Mouse (Mus musculus): ENCODE measurements around the gene Mgea5.
"Not testable (repeated sequence)": the region's sequence is repeated elsewhere in the genome, so short reads cannot be mapped to it uniquely, and the experiment has no call there.

Gene Mgea5

DNA sequence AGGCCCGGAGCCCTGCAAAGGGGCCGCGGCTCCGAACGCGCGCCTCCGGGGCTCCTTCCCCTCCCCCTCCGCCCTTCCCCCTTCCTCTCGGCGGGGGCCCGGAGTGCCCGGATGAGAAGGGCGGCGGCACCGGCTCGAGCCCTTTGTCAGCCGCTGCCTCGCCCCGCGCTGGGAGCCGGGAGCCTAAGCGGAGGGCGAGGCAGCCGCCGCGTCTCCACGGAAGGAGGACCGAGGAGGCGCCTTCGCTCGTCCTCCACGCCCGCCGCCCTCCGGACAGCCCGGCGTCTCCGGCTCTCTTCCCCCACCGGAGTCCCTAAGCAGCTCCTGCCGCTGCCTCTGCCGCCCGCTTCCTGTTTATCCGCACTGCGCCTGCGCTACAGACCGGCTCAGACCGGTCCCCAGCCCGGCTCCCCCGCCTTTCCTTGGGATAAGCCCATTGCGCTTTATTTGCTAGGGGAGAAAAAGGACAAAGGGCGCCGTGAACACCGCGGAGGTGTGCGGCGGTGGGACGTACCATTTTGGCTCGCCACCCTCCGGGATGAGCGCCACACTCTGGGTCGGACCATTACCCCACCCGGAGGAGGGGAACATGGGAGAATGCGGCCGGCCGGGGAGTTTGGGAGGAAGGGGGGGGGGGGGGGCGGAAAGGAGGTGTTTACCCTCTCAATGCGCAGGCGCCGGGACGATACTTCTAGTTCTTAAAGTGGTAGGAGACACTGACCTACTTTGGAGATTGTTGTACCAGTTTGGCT lies at the start of gene Mgea5:
TSS of gene Mgea5 (minus strand) at position 657 of the 752 bp plus-strand sequence.
- DNase-seq (ENCODE audit: low spot score): peak; percentile 96

DNA sequence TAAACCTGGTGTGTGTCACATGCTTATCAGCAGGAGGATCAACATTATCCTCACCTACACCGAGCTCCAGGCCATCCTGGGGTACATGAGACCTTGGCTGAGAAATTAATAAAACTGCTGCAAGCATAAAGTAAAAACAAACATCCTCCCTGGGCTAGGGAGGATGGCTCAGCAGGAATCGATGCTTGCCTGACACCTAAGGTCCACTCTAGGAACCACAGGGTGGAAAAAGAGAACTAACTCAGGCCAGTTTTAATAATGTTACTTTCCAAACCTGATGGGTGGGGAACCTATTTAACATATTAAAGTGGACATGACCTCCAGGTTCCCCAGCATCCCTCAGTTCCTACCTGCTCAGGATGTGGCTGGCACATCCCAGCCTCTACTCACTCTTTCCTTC lies 47.0 kb upstream of the Mgea5 start:
- DNase-seq (ENCODE audit: low spot score): no peak

DNA sequence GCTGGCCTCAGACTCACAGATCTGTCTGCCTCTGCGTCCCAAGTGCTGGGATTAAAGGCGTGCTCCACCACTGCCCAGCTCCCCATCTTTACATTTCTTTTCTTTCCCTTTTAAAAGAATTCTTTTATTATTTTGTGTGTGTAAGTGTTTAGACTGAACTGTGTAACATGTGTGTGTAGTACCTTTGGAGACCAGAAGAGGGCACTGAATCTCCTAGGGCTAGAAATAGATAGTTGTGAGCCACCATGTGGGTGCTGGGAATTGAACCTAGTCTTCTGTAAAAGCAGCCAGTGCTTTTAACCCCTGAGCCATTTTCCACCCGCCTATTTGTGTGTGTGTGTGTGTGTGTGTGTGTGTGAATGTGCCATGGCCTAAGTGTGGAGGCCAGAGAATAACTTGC lies 44.1 kb upstream of the Mgea5 start:
- no peak for DNase-seq (ENCODE audit: low spot score)

DNA sequence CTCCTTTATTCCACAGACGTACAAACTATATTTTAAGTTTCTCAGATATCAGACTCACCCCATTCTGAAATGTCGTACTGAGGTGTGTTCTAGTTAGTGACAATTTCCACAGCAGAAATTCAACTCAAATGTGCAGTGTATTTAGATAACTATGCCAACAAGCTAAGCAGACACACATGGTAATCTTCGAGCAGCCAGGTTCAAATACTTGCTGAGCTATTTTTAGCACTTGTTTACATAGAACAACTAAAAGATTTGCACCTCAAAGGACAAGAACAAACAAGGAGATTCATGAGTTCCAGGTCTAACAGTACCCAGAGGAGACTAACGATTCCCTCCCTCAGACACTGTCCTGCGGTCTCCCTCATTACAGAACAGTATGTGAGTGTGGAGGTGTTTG lies 43.5 kb upstream of the Mgea5 start:
- no peak for DNase-seq (ENCODE audit: low spot score)

DNA sequence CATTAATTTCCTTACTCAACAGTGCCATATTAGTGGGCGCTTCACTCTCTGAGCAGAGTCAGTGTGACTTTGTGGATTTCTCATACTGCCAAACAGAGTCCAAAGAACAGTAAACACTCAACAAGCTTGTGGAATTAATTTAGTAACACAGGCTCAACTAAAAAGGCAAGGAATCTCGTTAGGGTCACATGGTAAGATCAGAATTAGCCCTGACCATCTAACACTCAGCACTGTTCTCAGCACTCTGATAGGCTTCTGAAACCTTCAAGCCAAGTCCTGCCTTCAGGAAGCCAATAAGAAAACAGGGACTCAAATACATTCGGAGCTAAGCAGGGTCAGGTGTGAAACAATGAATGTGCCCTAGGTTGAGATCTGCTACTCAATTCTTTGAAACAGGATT lies 42.5 kb upstream of the Mgea5 start:
- no peak for DNase-seq (ENCODE audit: low spot score)

DNA sequence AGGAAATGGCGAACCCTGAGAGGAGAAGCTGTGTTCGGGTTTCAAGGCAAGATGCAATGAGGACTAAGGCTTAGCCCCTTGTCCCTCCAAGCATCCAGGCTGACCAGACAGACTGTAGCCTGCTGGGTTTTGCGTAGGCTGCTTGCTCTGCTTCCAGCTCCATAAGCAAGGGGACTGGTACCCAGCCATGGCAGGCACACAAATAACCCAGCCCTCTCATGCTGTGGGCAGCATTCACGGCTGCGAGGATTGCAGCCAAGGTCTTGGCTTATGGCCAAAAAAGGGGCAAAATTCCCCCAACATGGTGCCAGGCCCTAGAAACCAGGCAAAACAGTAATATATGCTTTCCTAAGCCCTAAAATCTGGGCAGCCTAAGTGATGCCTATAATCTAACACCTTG lies 38.2 kb upstream of the Mgea5 start:
- no peak for DNase-seq (ENCODE audit: low spot score)

DNA sequence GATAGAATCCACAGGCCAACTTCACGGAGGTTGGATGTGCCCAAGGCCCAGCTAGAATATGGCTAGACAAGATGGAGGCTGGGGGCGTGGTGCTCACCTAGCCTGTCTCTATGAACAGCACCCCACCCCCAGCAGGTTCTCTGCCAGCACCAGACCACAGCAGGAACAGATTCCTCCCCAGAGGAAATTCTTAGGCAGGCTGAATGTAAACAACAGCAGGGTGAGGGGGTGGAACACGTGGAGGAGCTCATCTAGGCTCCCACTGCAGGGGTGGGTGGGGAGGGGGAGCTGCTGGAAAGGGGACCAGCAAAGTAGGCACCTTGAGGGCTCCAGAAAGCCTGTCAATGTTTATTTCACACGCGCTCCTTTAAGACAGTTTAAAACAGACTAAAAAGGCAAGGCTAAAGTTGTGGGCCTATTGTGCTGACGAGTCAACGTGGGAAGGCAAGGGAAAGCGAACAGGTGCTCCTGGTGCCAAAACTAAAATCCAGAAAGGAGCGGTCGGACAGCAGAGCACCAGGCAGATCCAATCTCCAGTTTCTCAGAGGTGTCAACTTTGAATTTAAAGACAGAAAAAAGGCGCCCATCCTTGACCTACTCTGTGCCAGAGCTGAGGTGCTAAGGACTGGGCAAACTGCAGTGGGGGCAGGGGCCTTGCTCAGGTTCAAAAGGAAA lies 34.3 kb upstream of the Mgea5 start:
- DNase-seq (ENCODE audit: low spot score): no peak

DNA sequence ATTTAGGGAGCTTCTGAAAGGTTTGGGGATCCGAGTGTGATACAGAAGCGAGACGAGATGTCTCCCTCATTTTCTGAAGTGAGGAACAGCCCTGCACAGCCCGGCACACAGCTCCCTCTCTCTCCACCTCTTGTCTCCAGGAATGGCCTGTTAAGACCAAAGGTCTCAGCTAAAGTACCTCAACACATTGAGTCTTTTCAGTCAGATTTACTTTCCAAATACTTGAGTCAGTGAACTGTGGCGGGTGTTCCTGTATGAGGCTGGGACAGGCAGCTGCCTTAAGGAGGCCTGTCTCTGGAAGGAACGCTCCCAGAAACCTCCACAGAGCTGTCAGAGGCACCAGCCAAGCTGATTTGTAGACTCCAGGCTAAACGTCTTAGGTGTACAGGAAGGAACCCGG lies 33.1 kb upstream of the Mgea5 start:
- no peak for DNase-seq (ENCODE audit: low spot score)

DNA sequence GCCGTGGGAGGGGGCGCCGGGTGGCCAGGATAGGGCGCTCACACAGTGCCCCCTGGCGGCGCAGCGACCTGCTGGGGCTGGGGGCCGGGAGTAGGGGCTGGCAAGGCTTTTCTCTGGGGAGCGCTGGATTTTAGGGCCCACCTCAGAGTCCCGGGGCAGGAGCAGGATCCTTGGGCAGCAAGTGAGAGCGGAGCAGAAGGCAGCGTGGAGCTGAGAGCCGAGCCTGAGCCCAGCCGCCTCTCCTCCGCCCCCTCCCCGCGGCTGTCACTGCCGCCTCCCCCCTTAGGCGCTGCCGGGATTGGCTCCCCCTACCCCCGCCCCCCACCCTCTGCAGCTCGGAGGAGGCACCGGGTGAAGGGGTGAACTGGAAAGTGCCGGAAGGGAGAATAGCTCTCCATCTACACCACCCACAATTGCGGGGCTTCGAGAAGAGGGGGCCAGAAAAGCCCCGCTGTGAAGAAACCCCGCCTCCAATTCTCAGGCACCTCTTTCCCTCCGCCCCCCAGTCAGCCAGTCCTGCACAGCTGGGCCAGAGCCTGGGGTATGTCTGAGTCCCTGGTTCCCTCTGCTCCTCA lies 32.3 kb upstream of the Mgea5 start, which contains the start of gene Kcnip2:
TSS of gene Kcnip2 (minus strand) at position 231 of the 575 bp plus-strand sequence.
- DNase-seq (ENCODE audit: low spot score): no peak

DNA sequence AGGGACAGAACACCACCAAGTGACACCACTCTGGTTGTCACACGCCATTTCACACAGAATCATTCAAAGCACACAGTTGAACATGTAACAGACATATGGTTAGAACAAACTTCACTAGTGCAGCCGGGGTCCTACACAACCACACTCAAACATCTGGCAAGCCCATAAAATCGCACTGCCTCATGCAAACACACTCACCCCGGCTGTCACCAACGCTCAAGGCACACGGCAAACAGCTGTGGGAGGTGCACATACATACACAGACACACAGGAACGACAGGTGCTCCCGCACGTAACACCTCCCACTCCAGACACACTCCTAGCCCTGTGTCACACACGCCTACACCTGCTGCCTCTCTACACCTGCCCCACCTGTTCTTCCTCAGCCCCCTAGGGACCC lies 31.5 kb upstream of the Mgea5 start:
- no peak for DNase-seq (ENCODE audit: low spot score)

DNA sequence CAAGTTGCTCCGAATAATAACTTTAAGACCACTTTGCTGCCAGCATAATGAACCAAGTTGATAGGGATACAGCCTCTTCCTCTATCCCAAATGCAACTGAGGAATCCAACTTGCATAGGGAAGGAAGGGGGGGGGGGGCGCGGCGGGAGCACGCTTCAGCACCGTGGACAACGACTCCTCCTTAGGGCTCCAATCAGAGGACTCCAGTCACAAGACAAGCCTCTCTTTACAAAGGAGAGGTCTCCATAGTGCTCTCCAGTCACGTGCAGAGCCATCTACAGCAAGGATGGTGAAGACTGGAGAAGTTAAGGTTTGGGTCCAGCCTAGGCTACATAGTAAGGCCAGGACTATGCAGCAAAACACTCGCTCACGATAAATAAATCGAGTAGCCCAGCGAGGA lies 30.2 kb upstream of the Mgea5 start:
- no peak for DNase-seq (ENCODE audit: low spot score)

DNA sequence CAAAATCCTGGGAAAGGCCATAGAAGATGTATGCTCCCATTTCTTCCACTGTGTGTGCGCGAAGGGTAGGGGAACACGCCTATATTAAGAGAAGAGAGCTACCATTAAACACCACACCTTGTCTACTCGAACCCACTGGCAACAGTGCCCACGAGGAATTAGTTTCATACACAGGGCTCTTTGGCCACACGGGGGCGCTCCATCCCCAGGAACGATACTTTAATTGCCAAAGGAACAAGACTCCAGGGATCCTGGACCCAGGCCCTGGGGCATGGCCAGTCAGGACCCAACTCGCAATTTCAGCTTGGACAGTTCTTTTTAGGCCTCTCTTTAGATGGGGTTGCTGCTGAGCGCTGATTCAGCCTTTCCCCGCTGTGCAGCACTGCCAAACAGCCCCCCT lies 29.6 kb upstream of the Mgea5 start:
- peak; percentile 63 for DNase-seq (ENCODE audit: low spot score)

DNA sequence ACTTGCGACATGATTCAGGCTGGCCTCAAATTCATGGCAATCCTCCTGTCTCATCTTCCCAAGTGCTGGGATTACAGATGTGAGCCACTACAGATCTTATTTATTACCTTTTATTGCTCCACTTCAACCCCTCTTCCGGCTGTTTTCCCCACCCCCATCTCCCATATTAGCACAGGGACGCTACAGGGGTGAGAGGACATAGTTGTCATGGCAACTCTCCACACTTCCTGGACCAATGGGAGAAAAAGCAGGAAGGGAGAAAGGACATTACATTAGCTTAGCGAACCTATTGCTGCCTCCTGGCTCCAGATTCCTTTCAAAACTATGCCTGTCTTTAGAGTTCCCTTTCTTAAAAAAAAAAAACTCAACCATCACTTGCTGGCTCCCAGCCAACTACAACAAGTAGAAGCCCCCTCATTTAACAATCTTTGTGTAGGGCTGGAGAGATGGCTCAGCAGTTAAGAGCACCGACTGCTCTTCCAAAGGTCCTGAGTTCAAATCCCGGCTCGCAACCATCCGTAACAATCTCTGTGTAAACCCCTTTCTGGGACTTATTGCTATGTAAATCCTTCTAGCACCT lies 29.1 kb upstream of the Mgea5 start:
- DNase-seq (ENCODE audit: low spot score): no peak

DNA sequence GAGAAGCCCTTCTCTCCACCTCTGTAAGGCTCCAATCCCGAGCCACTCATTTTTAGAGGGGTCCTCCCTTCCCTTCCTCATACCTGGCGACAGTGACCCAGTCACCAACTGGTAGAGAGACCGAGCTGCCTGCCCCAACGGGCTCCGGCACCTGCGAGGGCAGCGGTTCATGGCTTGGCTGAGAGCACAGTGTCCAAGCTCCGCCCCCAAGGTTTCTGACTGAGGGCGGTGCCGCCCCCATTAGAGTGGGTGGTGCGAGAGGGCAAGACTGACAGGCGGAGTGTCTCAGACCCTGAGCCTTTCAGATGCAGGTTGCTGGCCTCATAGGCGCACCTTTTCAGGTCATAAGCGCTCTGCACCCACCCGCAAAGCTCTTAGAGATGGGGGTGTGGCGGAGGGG lies 28.5 kb upstream of the Mgea5 start:
- DNase-seq (ENCODE audit: low spot score): peak; percentile 54

DNA sequence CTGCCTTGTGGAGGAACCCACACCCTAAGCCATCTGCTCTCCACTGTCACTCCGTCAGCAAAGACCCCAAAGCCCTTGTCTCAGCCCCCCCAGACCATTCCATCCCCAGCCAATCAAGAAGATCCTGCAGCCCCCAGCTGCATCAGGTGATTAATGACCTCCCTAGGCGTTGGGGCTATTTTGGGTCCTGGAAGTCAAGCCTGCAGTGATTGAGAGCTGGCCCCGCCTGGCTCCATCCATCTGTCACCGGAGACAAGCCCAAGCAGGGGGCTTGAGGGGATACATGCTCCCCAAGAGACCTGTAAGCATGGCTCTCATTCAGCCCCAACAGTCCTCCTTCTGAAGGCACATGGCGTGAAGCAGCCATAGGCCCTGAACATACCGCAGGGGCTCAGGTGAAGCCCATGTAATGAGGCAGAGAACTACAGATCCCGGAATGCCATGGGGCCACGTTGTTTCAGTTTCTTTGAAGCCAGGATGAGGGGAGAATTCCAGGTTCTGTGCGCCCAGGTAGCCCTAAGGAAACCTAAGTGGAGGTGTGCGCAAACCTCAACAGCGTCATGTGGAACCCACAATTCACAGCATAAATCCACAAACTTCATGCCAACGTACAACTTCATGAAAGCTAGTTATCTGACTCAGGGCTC lies 27.5 kb upstream of the Mgea5 start:
- DNase-seq (ENCODE audit: low spot score): no peak

DNA sequence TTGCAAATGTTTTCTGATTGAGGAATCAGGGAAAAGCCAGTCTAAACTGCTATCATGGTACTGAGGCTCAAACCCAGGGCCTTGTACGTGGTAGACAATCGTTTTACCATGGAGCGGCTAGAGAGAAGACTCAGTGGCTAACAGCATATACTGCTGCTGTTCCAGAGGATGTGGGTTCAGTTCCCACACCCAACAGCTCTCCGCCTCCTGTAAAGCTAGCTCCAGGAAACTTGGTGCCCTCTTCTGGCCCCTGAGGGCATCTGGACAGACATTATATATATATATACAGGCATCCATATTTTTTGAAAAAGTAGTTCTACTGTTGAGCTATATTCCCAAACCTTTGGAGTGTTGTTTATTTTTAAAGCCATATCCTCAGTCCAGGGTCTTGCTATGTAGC lies 24.1 kb upstream of the Mgea5 start:
- no peak for DNase-seq (ENCODE audit: low spot score)

DNA sequence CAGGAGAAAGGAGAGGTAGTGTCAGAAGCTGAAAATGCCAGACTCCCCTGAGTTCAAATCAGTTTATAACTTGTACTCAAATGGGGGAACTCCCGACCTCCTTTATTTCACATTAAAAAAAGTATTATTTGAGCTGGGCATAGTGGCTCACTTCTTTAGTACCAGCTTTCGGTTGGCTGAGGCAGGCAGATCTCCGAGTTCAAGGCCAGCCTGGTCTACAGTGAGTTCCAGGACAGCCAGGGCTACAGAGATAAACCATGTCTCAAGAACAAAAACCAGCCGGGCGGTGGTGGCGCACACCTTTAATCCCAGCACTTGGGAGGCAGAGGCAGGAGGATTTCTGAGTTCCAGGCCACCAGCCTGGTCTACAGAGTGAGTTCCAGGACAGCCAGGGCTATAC lies 22.2 kb upstream of the Mgea5 start:
- not testable (repeated sequence) for DNase-seq (ENCODE audit: low spot score)

DNA sequence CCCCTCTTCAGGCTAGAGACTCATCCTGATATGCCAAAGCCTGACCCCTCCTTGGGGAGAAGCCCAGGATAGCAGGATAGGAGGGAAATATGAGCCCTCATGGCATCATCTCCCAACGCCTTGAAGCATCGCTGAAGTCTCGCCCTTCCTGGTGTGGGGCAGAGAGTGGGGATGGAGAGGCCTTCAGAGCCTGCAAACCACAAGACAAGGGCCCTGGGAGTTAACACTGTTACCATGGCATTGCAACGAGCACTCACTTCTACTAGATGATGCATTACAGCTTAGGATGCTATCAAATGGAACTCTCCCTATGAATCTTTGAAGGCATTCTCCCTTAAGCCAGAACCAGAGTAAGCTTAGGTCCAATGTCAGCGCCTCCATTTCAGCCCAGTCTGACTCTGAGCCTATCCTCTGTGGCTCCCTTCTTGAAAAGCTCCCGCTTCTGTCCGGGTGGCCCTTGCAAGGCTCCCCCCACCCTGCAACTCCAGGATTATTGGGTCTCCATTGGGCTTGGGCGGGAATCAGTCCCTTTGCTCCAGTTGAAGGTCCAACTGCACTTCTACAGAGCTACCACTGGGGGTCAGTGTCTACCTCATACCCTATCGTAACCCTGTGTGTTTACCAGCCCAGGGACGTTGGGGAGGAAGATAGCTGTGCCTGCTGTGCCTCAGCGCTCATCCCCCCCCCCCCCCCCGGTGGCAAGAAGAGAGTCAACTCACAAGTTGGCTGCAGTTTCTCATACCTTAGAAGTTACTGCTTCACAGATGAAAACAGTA lies 21.1 kb upstream of the Mgea5 start:
- no peak for DNase-seq (ENCODE audit: low spot score)

DNA sequence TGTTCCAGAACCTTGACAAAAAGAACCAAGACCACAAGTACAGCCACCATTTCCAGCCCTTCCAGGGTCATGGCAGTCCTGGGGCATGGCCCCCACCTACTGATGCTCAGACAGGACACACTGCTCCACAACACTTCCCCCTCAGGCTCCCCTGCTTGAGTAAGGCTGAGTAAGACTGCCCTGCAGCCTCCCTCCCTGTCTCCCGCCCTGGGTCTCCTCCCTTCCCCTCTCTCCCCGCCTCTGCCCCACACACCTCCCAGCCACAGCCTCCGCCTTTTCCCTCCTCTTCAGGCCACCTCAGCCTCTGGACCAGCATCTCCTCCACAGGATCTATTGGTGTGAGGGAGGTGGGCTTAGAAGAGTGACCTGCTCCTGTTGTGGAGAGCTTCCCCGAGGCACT lies 19.8 kb upstream of the Mgea5 start:
- DNase-seq (ENCODE audit: low spot score): no peak

DNA sequence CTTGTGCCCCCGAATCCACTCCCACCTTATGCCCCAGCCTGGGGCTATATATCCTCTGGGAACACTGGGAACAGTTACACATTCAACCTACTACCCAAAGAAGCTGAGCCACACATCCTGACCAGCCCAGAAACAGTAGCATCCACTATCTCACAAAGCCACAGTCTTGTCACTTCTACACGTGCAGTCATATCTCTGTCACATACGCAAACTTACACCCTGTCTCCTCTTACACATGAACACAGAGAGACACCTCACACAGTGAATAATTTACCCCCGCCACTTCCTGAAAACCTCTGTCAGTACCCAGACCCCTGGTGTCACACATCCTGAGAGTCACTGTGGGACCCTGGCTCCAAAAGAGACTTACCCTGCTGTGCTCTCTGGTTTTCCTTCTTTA lies 19.1 kb upstream of the Mgea5 start:
- no peak for DNase-seq (ENCODE audit: low spot score)

DNA sequence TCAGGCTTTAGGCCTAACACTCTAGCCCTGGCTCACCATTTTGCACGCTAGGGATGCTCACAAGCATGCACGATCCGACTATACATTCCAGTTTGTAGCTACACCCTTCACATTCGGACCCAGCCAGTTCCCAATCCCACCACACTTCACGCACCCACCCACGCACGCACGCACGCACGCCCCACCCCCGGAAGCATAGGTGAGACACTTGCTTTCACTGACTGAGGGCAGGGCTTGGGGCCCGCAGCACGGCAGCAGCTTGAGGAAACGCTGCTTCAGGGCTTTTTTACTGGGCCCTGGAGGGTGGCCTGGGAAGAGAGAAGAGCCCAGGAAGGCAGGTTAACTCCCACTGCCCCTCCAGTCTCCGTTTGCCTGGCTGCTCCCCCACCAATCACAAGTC lies 13.2 kb upstream of the Mgea5 start:
- no peak for DNase-seq (ENCODE audit: low spot score)

DNA sequence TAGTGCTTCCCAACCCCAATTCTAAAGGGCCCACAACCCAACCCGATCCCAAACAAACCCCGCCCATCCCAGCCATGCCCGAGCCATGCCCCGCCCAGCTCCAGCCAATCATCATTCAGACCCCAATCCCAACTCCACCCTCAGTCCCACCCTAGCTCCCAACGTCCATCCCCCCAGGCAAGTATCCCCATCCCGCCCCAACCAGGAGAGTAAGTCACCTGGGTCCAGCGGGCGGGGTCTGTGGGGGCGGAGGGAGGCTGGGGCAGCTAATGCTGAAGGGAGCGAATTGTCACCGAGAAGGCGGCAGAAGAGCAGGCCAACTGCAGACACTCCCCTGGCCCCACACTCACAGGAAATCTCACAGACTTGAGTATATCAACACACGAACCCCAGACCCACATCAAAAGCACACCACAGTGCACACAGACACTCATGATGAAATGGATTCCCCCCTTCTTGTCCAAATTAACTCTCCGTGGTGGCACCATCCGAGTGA lies 12.5 kb upstream of the Mgea5 start:
- no peak for DNase-seq (ENCODE audit: low spot score)

All from c-Kit-positive CD71-positive TER-119-positive erythroid progenitor cells, embryonic 14.5 days (primary cell).